Mouse (Mus musculus) bone marrow macrophage, adult 2 months (primary cell): ENCODE measurements around the gene Sapcd1. TPM values are rescaled to one million over a fixed set of nuclear protein-coding genes. Genes with fewer than 3 reads are reported as not detected.
A peak's percentile ranks its signal among the peaks of the same experiment; 100 is the strongest.

Experiments used
- H3K27ac ChIP-seq: 2 replicates; pipeline ENCODE4 v1.5.1; 2012; ENCODE audit warnings: low read depth, low read length; ENCODE audit not compliant: insufficient read depth
- H3K4me1 ChIP-seq: 2 replicates; pipeline ENCODE4 v1.6.1; 2012; ENCODE audit warnings: low read length; ENCODE audit not compliant: control insufficient read depth, insufficient read depth
- H3K4me3 ChIP-seq: 2 replicates; pipeline ENCODE4 v1.5.1; 2012; ENCODE audit warnings: mild to moderate bottlenecking, low read length, moderate library complexity; ENCODE audit not compliant: insufficient read depth
- CTCF ChIP-seq: IDR thresholded peaks from 2 replicates; pipeline ENCODE4 v1.5.1; 2012; ENCODE audit warnings: low read depth, mild to moderate bottlenecking, low read length, moderate library complexity
- POLR2A ChIP-seq: IDR thresholded peaks from 2 replicates; pipeline ENCODE4 v1.6.1; 2012; ENCODE audit warnings: mild to moderate bottlenecking, low read depth, low read length, borderline replicate concordance
- polyA plus RNA-seq: library from polyadenylated mRNA; stranded (reverse); fragments of >200 nt; gene quantifications from 2 replicates; pipeline ENCODE4 v1.2.4, GENCODE M21; 2012; ENCODE audit not compliant: missing spikeins, insufficient read depth, insufficient read length

The Sapcd1 gene
- polyA plus RNA-seq, 1 experiment = not detected

- Histone ChIP-seq H3K4me1 (peaks cover 17% of the 10 kb centered on the region), H3K27ac (no peak overlapping the region)
- no peak for TF ChIP-seq POLR2A
Observed at GRCm38 (mm10) chr17:35057090-35057489, 29.3 kb upstream of the Sapcd1 start.

GRCm38 (mm10) chr17:35055691-35056495, 28.1 kb upstream of the Sapcd1 start:
- TF ChIP-seq POLR2A = no peak
- no peak for TF ChIP-seq CTCF
- Histone ChIP-seq H3K4me3 (no peak overlapping the region), H3K27ac (no peak overlapping the region), H3K4me1 (peaks cover 18% of the 10 kb centered on the region)

More at GRCm38 (mm10) chr17:35057090-35057489, 29.3 kb upstream of the Sapcd1 start:
- no peak overlapping the region for H3K4me3 ChIP-seq

- Histone ChIP-seq H3K4me3 (peak overlapping the region; percentile 86), H3K4me1 (peaks cover 31% of the 10 kb centered on the region), H3K27ac (peak overlapping the region; percentile 99)
- TF ChIP-seq POLR2A = no peak
- no peak for TF ChIP-seq CTCF
Observed at GRCm38 (mm10) chr17:35052271-35052798, 24.5 kb upstream of the Sapcd1 start.

- Histone ChIP-seq H3K27ac (peak overlapping the region; percentile 99), H3K4me1 (peaks cover 32% of the 10 kb centered on the region), H3K4me3 (peak overlapping the region; percentile 86)
- no peak; the same call in 1 of the 2 replicates for TF ChIP-seq CTCF
- no peak; the same call in 1 of the 2 replicates for TF ChIP-seq POLR2A
Observed at GRCm38 (mm10) chr17:35051156-35052086, 23.6 kb upstream of the Sapcd1 start.

GRCm38 (mm10) chr17:35050126-35050750, 22.4 kb upstream of the Sapcd1 start:
- H3K4me3 ChIP-seq = peak overlapping the region; percentile 86
- H3K27ac ChIP-seq = peak overlapping the region; percentile 99
- H3K4me1 ChIP-seq = peaks cover 38% of the 10 kb centered on the region
- TF ChIP-seq POLR2A (no peak; the same call in 1 of the 2 replicates), CTCF (no peak)

- Histone ChIP-seq H3K4me1 (peaks cover 44% of the 10 kb centered on the region), H3K27ac (peak within 1 kb of the TSS; percentile 99), H3K4me3 (peak within 1 kb of the TSS; percentile 86)
Observed at GRCm38 (mm10) chr17:35049561-35050016, 21.8 kb upstream of the Sapcd1 start, which contains the start of gene Clic1. Gene Clic1, plus strand, starts transcription at chr17:35049966.

GRCm38 (mm10) chr17:35048932-35049440, 21.2 kb upstream of the Sapcd1 start:
- Histone ChIP-seq H3K27ac (peak overlapping the region; percentile 99), H3K4me3 (peak overlapping the region; percentile 86), H3K4me1 (peaks cover 47% of the 10 kb centered on the region)
- TF ChIP-seq POLR2A (no peak), CTCF (no peak)

More at GRCm38 (mm10) chr17:35049561-35050016, 21.8 kb upstream of the Sapcd1 start, which contains the start of gene Clic1:
- TF ChIP-seq POLR2A = 0 out of 2 replicates have a peak, but pooled peaks have one; percentile 0
- TF ChIP-seq CTCF = no peak

GRCm38 (mm10) chr17:35048149-35048931, 20.5 kb upstream of the Sapcd1 start:
- H3K4me3 ChIP-seq = peak overlapping the region; percentile 86
- H3K4me1 ChIP-seq = peaks cover 50% of the 10 kb centered on the region
- TF ChIP-seq CTCF (no peak), POLR2A (0 out of 2 replicates have a peak, but pooled peaks have one; percentile 19)

More at GRCm38 (mm10) chr17:35048149-35048931, 20.5 kb upstream of the Sapcd1 start:
- peak overlapping the region; percentile 99 for H3K27ac ChIP-seq
